Mouse (Mus musculus) hindbrain, embryonic 15.5 days (tissue): Measurements from ENCODE around the gene Cenpv. TPM values are rescaled to one million over a fixed set of nuclear protein-coding genes. Genes with fewer than 3 reads are reported as not detected.

Experiments
- ATAC-seq: fragments of 200-750 bp; cut with Nextera tagmentation; 2 replicates; pipeline ENCODE4 v1.8.0; 2017; ENCODE audit warnings: low read depth, moderate number of reproducible peaks, moderate TSS enrichment; ENCODE audit not compliant: low FRiP score
- H3K27ac ChIP-seq: fragments of 300-500 bp; sonication (generic); replicated peaks from 2 replicates; pipeline ENCODE4 v1.5.1; 2015; ENCODE audit warnings: mild to moderate bottlenecking, inconsistent platforms
- H3K27me3 ChIP-seq: fragments of 300-500 bp; sonication (generic); 2 replicates; pipeline ENCODE4 v1.6.1; 2015; ENCODE audit warnings: control low read depth, inconsistent platforms
- H3K36me3 ChIP-seq: fragments of 300-500 bp; sonication (generic); 2 replicates; pipeline ENCODE4 v1.6.1; 2015; ENCODE audit warnings: control low read depth, inconsistent platforms
- H3K4me1 ChIP-seq: fragments of 300-500 bp; sonication (generic); replicated peaks from 2 replicates; pipeline ENCODE4 v1.6.1; 2015; ENCODE audit warnings: control low read depth, inconsistent platforms
- H3K4me2 ChIP-seq: fragments of 300-500 bp; sonication (generic); 2 replicates; pipeline ENCODE4 v1.6.1; 2015; ENCODE audit warnings: moderate library complexity, mild to moderate bottlenecking, inconsistent platforms
- H3K4me3 ChIP-seq: fragments of 300-500 bp; sonication (generic); 2 replicates; pipeline ENCODE4 v1.5.1; 2015; ENCODE audit warnings: mild to moderate bottlenecking, inconsistent platforms
- H3K9ac ChIP-seq: fragments of 300-500 bp; sonication (generic); 2 replicates; pipeline ENCODE4 v1.6.1; 2015; ENCODE audit warnings: inconsistent platforms
- H3K9me3 ChIP-seq: fragments of 300-500 bp; sonication (generic); 2 replicates; pipeline ENCODE4 v1.6.1; 2016; ENCODE audit warnings: control low read depth, inconsistent platforms
- WGBS: fragments of 180-500 bp; shearing (Covaris S2); methylation state at CpG from one replicate; pipeline ENCODE4 v1.1.7; 2015; 5-methylcytosine and 5-hydroxymethylcytosine counted together
- polyA plus RNA-seq: library from polyadenylated mRNA; unstranded; fragments of >200 nt; fragmentation: Nextera tagmentation; extraction: Ambion mirVana; gene quantifications from 2 replicates; pipeline ENCODE4 v1.2.1, GENCODE M21; 2015

The Cenpv gene
- polyA plus RNA-seq, 1 experiment from 2014 or later, result 56.8 TPM

DNA sequence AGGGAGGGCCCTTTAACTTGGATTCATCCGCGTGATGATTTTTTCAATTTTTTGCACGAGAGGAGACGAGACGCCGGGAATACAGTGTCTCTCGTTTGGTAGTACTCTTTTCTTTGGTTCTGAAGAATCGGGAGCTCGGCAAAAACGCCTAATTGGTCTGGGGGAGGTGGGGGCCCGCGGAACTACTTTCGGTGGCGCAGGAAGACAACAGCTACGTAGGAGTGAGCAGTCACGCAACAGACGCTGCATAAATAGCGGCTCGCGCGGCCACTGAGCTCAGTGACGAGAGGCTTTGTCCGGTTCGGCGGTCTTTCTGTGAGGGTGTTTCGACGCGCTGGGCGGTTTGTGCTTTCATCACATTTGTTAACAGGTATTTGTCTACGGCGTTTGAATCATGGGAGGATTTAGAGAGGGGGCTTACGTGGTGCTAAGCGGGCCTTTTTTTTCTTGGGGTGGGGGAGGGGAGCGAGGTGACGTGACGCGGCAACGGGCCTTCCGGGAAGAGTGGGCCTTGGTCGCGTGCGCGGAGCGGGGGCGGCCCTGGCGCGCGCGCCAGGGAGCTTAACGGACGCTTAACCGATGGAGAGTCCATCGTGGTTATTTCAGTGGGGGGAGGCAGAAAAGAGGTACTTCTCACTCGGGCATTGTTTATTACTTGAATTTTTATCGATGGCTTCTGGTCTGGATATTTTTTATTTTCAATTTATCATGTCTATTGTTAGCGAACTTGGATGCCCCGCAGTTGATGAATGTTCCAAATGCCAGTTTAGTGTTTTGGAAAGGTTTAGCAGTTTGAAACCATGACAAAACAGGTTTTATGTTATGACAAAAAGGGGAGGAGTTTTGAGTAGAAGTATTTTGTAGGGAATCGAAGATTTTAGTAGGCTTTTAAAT lies 12.4 kb upstream of the Cenpv start:
- Histone ChIP-seq H3K9ac (peak overlapping the region; percentile 74), H3K27me3 (no peaks in the 10 kb centered on the region), H3K4me3 (peak overlapping the region; percentile 76), H3K27ac (peak overlapping the region; percentile 89), H3K36me3 (peaks cover 10% of the 10 kb centered on the region; the same call in 1 of the 2 replicates), H3K9me3 (no peaks in the 10 kb centered on the region), H3K4me2 (peak overlapping the region; percentile 79), H3K4me1 (peaks cover 44% of the 10 kb centered on the region)
- peak; percentile 89 for ATAC-seq
- under 1% methylated on average over 58 of the region's 58 CpGs for WGBS

- H3K4me3 ChIP-seq, result peak within 1 kb of the TSS; percentile 76
- peak; percentile 97 for ATAC-seq
These were observed 11.7 kb upstream of the Cenpv start, which contains the start of gene Ubb for GRCm38 (mm10) chr11:62550727-62551225. Gene Ubb (plus strand): TSS chr11:62551171.

DNA sequence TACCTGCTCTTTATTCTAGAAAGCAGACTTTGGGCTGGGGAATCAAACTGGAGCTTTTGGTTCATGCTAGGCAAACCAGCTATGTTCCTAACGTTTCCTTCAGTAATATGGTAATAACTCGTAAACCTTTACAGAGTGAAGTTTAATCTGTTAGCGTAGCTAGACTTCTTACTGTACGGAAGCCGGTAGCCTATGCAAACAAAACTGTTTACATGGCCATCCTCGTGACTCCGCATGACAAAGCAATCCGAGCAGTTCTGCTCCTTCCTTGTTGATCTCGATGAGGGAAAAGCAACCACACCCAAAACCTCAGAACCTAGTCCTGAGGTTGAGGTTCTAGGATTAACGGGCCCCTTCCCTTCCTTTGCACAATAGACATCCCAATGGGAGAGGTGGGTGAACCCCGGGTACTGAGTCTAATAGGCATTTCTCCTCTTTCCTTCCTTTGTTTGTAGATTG lies 11.2 kb upstream of the Cenpv start:
- Histone ChIP-seq H3K27me3 (no peaks in the 10 kb centered on the region), H3K4me3 (peak overlapping the region; percentile 76), H3K4me1 (peaks cover 38% of the 10 kb centered on the region), H3K27ac (peak overlapping the region; percentile 99), H3K4me2 (peak overlapping the region; percentile 79), H3K9ac (peak overlapping the region; percentile 96), H3K36me3 (peaks cover 10% of the 10 kb centered on the region; the same call in 1 of the 2 replicates), H3K9me3 (no peaks in the 10 kb centered on the region)
- 2% methylated on average over 11 of the region's 11 CpGs for WGBS
- peak; percentile 17 for ATAC-seq

More at GRCm38 (mm10) chr11:62550727-62551225, 11.7 kb upstream of the Cenpv start, which contains the start of gene Ubb:
- H3K4me2 ChIP-seq, result peak within 1 kb of the TSS; percentile 79
- H3K4me1 ChIP-seq, result peaks cover 43% of the 10 kb centered on the region
- H3K27me3 ChIP-seq, result no peaks in the 10 kb centered on the region
- peak within 1 kb of the TSS; percentile 96 for H3K9ac ChIP-seq
- peak within 1 kb of the TSS; percentile 99 for H3K27ac ChIP-seq
- peaks cover 10% of the 10 kb centered on the region; the same call in 1 of the 2 replicates for H3K36me3 ChIP-seq
- no peaks in the 10 kb centered on the region for H3K9me3 ChIP-seq
- WGBS, result under 1% methylated on average over 40 of the region's 40 CpGs

- H3K4me3 ChIP-seq, result peak overlapping the region; percentile 76
- peak overlapping the region; percentile 96 for H3K9ac ChIP-seq
- no peak for ATAC-seq
- no peaks in the 10 kb centered on the region for H3K9me3 ChIP-seq
- peak overlapping the region; percentile 79 for H3K4me2 ChIP-seq
- peak overlapping the region; percentile 99 for H3K27ac ChIP-seq
- 8% methylated on average over 5 of the region's 5 CpGs for WGBS
- H3K4me1 ChIP-seq, result peaks cover 33% of the 10 kb centered on the region
- H3K36me3 ChIP-seq, result 0 out of 2 replicates have a peak, but pooled peaks cover 7% of the 10 kb centered on the region
- H3K27me3 ChIP-seq, result no peaks in the 10 kb centered on the region
These were observed 10.7 kb upstream of the Cenpv start for GRCm38 (mm10) chr11:62549782-62550181.

GRCm38 (mm10) chr11:62543991-62544390 lies 4.9 kb upstream of the Cenpv start:
- H3K9ac ChIP-seq, result no peak overlapping the region
- no peak overlapping the region for H3K4me2 ChIP-seq
- no peak for ATAC-seq
- no peaks in the 10 kb centered on the region for H3K9me3 ChIP-seq
- no peak overlapping the region for H3K27ac ChIP-seq
- 86% methylated on average over 3 of the region's 3 CpGs for WGBS
- H3K36me3 ChIP-seq, result no peaks in the 10 kb centered on the region
- peaks cover 9% of the 10 kb centered on the region for H3K4me1 ChIP-seq
- no peaks in the 10 kb centered on the region for H3K27me3 ChIP-seq
- H3K4me3 ChIP-seq, result no peak overlapping the region

DNA sequence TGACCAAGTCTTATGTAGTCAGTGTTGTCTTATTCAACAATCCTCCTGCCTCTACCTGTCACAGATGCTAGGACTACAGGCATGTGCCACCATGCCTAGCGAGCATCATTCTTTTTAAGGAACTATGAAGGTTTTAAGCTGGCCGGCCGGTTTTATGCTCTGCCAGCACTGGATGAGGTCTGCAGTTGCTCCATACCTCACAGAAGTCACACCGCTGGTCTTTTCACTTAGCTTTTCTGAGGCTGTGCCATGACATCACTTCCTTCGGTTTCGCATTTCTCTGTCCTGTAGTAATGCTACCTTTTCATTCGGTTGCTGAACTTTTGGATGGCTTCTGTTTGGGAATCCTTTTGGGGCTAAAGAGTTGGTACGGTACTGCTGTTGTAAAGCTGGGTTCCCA lies 2.5 kb upstream of the Cenpv start:
- H3K9me3 ChIP-seq, result no peaks in the 10 kb centered on the region
- ATAC-seq, result no peak
- no peaks in the 10 kb centered on the region for H3K27me3 ChIP-seq
- H3K4me2 ChIP-seq, result no peak overlapping the region
- no peak overlapping the region for H3K27ac ChIP-seq
- WGBS, result 84% methylated on average over 8 of the region's 8 CpGs
- H3K36me3 ChIP-seq, result no peaks in the 10 kb centered on the region
- peaks cover 20% of the 10 kb centered on the region for H3K4me1 ChIP-seq
- no peak overlapping the region for H3K4me3 ChIP-seq
- H3K9ac ChIP-seq, result no peak overlapping the region

GRCm38 (mm10) chr11:62540969-62541368 lies 1.9 kb upstream of the Cenpv start:
- ATAC-seq, result no peak
- Histone ChIP-seq H3K9me3 (no peaks in the 10 kb centered on the region), H3K9ac (no peak overlapping the region), H3K4me1 (peaks cover 20% of the 10 kb centered on the region), H3K4me3 (no peak overlapping the region), H3K36me3 (no peaks in the 10 kb centered on the region), H3K4me2 (no peak overlapping the region), H3K27ac (no peak overlapping the region), H3K27me3 (no peaks in the 10 kb centered on the region)
- 41% methylated on average over 2 of the region's 2 CpGs for WGBS

GRCm38 (mm10) chr11:62540167-62540566 lies 1.1 kb upstream of the Cenpv start:
- Histone ChIP-seq H3K4me2 (no peak overlapping the region), H3K4me3 (no peak overlapping the region), H3K27ac (no peak overlapping the region), H3K9ac (no peak overlapping the region), H3K36me3 (no peaks in the 10 kb centered on the region), H3K9me3 (no peaks in the 10 kb centered on the region), H3K27me3 (no peaks in the 10 kb centered on the region), H3K4me1 (peaks cover 20% of the 10 kb centered on the region)
- ATAC-seq, result no peak
- 88% methylated on average over 7 of the region's 7 CpGs for WGBS

DNA sequence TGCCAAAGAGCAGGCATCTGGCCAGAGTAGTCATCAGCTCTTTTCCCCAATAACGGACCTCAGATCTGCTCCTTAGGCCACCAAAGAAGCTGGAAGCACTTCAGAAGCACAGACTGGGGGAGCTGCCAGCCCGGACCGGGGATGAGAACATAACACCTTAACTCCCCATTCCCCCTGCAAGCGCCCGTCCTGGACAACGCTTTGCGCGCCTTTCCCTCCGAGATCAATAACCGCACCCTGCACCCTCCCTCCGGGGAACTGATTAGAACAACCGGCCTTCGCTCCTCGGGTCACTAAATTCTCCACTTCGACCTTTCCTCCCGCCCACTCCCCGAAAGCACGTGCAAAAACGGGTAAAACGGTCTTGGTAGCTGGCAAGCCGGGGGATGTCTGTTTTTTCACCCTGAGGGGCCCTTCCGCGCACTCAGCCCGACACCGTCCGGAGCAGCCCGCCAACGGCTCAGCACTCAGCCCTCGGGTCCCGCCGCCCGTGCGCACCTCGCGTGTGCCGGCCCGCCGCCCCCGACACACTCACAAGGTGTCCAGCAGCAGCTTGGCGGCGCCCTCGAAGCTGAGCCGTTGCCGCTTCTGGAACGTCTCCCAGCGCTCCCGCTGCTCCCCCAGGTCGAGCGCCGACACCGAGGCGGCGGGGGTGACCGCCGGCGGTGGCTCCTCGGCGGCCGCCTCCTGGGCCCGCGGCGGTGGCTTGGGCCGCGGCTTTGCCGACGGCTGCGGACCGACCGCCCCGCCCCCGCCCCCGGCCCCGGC lies 556 bp downstream of the Cenpv start:
- ATAC-seq, result peak; percentile 85
- Histone ChIP-seq H3K9me3 (no peaks in the 10 kb centered on the region), H3K9ac (peak overlapping the region; percentile 78), H3K4me2 (peak overlapping the region; percentile 86), H3K36me3 (peaks cover 3% of the 10 kb centered on the region; the same call in 1 of the 2 replicates), H3K4me3 (peak overlapping the region; percentile 78), H3K27me3 (no peaks in the 10 kb centered on the region), H3K4me1 (peaks cover 20% of the 10 kb centered on the region), H3K27ac (peak overlapping the region; percentile 78)
- whole genome bisulfite sequencing, result under 1% methylated on average over 71 of the region's 73 CpGs

DNA sequence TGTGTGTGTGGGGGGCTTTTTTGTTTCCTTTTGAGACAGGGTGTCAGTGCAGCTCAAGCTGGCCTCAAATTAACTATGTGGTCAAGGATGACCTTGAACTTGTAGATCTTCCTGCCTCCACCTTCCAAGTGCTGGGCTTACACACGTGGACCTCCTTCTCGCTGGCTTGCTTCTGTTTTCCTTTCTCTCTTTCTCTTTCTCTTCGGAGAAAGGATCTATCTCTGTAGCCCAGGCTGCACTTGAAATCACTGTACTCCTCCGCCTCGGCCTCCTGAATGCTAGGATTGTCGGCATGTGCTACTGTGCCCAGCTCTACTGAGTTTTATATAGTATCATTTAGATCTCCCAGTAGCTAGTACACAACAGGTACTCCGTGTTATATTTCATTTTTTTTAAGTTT lies 1.5 kb downstream of the Cenpv start:
- H3K36me3 ChIP-seq, result peaks cover 6% of the 10 kb centered on the region; the same call in 1 of the 2 replicates
- no peaks in the 10 kb centered on the region for H3K9me3 ChIP-seq
- H3K4me1 ChIP-seq, result peaks cover 20% of the 10 kb centered on the region
- H3K4me2 ChIP-seq, result peak overlapping the region; percentile 86
- WGBS, result 18% methylated on average over 7 of the region's 7 CpGs
- peak overlapping the region; percentile 78 for H3K4me3 ChIP-seq
- no peak for ATAC-seq
- 0 out of 2 replicates have a peak overlapping the region, but pooled peaks have one; percentile 0 for H3K9ac ChIP-seq
- H3K27ac ChIP-seq, result no peak overlapping the region
- H3K27me3 ChIP-seq, result no peaks in the 10 kb centered on the region

DNA sequence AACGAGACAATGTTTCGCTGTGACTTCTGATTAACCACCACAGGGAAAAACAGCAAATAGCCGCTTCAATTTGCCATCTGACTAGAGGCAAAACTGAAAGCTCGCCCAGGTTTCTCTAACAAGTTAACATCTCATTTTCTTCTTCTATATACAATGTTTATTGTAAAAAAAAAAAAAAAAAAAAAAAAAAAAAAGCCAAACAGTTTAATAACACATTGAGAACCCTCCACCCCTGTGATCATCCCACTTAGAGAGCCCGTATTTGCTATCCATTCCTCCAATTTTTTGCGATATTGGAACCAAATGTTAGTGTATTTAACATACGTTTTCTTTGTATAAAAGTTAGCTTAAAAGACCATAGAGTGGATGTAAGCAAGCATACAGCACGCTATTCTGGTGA lies 2.0 kb downstream of the Cenpv start:
- no peak for ATAC-seq
- Histone ChIP-seq H3K36me3 (peaks cover 11% of the 10 kb centered on the region; the same call in 1 of the 2 replicates), H3K4me1 (peaks cover 20% of the 10 kb centered on the region), H3K27me3 (no peaks in the 10 kb centered on the region), H3K4me2 (peak overlapping the region; percentile 86), H3K27ac (no peak overlapping the region), H3K9ac (0 out of 2 replicates have a peak overlapping the region, but pooled peaks have one; percentile 0), H3K4me3 (peak overlapping the region; percentile 78; the same call in 1 of the 2 replicates), H3K9me3 (no peaks in the 10 kb centered on the region)
- 82% methylated on average over 8 of the region's 8 CpGs for WGBS
